Mouse (Mus musculus) brain, embryonic 14.5 days (tissue): Measurements from ENCODE around the gene Cyp1a1.

Source experiments
- CTCF ChIP-seq: fragments of 200-500 bp; IDR thresholded peaks from 2 replicates; pipeline ENCODE4 v1.5.1; 2012; ENCODE audit warnings: inconsistent platforms, mild to moderate bottlenecking, moderate library complexity, borderline replicate concordance; ENCODE audit not compliant: insufficient read depth, insufficient read length; ENCODE audit errors: extremely low read depth
- POLR2A ChIP-seq: fragments of 200-500 bp; IDR thresholded peaks from 2 replicates; pipeline ENCODE4 v1.6.1; 2012; ENCODE audit warnings: mild to moderate bottlenecking, inconsistent platforms, borderline replicate concordance; ENCODE audit not compliant: poor library complexity, insufficient read depth, insufficient read length, severe bottlenecking; ENCODE audit errors: extremely low read depth

- TF ChIP-seq POLR2A: no peak
- TF ChIP-seq CTCF: no peak
Observed at GRCm38 (mm10) chr9:57650786-57651311, 36.9 kb upstream of the Cyp1a1 start.
